9 mouse cellular contexts compared by ENCODE assay signal in the genomic region with DNA sequence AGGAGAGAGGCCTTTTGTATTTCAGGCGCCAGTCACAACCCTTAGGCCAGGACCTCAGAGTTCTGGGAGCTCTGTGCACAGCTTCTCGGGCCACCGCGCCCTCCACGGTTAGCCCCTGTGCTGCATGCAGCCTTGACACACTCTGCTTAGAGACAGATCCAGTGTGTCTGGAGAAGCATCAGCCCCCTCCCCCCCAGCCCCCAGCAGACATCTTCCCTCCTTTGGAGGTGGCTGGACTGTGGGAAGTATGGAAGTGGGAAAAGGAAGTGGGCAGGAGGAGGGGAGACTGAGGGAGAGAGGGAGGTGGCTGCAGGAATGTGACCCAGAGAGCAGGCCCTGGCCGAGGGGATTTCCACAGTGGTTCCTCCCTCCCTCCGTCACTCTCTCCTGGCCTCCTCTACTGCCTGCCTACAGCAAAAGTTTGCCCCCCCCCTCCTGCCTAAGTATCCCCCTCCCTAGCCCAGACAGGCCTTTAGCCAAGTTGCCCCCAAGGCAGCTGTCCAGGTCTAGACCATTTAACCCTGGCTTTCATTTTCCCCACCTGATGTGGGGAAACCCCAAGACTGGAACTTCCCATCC. TPM values are rescaled to one million over a fixed set of nuclear protein-coding genes. Genes with fewer than 3 reads are reported as not detected.
A peak's percentile ranks its signal among the peaks of the same experiment; 100 is the strongest.
DNase-seq lines count a peak whose midpoint lies in the region; ATAC-seq and TF ChIP-seq lines count a peak whose summit lies in the region.
"Had no signal": no experiment of that assay in that cellular context is flagged by ENCODE, and none has a peak within 500 bp of the region (broad histone marks: within the 10 kb centered on the region; RNA-seq: fewer than 3 reads in every experiment).

No protein-coding gene starts in this region.

- H3K4me3 ChIP-seq in gastrocnemius, adult 2 months: peak overlapping the region; percentile 72
- H3K4me3 ChIP-seq in midbrain, embryonic 13.5 days (replicated peaks): no peak overlapping the region
- H3K4me3 ChIP-seq in midbrain, embryonic 16.5 days (ENCODE audit: low read depth, low read length): no peak overlapping the region
- H3K4me3 ChIP-seq in limb, embryonic 13.5 days: peak overlapping the region; percentile 69; the same call in 1 of the 2 replicates

- peaks cover 12% of the 10 kb centered on the region for H3K27me3 ChIP-seq in midbrain, embryonic 13.5 days
- no peaks in the 10 kb centered on the region; the same call in 1 of the 2 replicates for H3K27me3 ChIP-seq in midbrain, embryonic 16.5 days (ENCODE audit: control insufficient read depth, insufficient read depth, low read depth, low read length)
- peaks cover 25% of the 10 kb centered on the region for H3K27me3 ChIP-seq in limb, embryonic 13.5 days

- no peak for ATAC-seq in midbrain, embryonic 13.5 days
- no peak for ATAC-seq in midbrain, embryonic 16.5 days
- ATAC-seq in limb, embryonic 13.5 days (ENCODE audit: low FRiP score, low read depth): no peak

- no peak for TF ChIP-seq CTCF in gastrocnemius, adult 2 months (IDR thresholded peaks at IDR 0.05)

- H3K9me3 ChIP-seq in midbrain, embryonic 13.5 days: no peaks in the 10 kb centered on the region
- H3K9me3 ChIP-seq in midbrain, embryonic 16.5 days (replicated peaks; ENCODE audit: control insufficient read depth, low read length, poor library complexity, severe bottlenecking): no peaks in the 10 kb centered on the region
- no peaks in the 10 kb centered on the region for H3K9me3 ChIP-seq in limb, embryonic 13.5 days

- intact Hi-C loops in gastrocnemius, adult 2 months (cut with DNase I): no loop called here

- peaks cover 22% of the 10 kb centered on the region for H3K4me1 ChIP-seq in midbrain, embryonic 13.5 days (replicated peaks)
- peaks cover 10% of the 10 kb centered on the region for H3K4me1 ChIP-seq in midbrain, embryonic 16.5 days (ENCODE audit: control insufficient read depth, insufficient read depth, low read length)
- H3K4me1 ChIP-seq in limb, embryonic 13.5 days: peaks cover 19% of the 10 kb centered on the region

- H3K4me2 ChIP-seq in midbrain, embryonic 13.5 days (replicated peaks): no peak overlapping the region
- no peak overlapping the region for H3K4me2 ChIP-seq in midbrain, embryonic 16.5 days (ENCODE audit: low read length)
- H3K4me2 ChIP-seq in limb, embryonic 13.5 days (replicated peaks): peak overlapping the region; percentile 96; the same call in 1 of the 2 replicates

- no peaks in the 10 kb centered on the region for H3K36me3 ChIP-seq in midbrain, embryonic 13.5 days
- H3K36me3 ChIP-seq in midbrain, embryonic 16.5 days (ENCODE audit: control insufficient read depth, insufficient read depth, low read length): no peaks in the 10 kb centered on the region
- H3K36me3 ChIP-seq in limb, embryonic 13.5 days: no peaks in the 10 kb centered on the region

- DNase-seq in gastrocnemius, adult 2 months: no peak
- no peak for DNase-seq in gastrocnemius, postnatal 10 days
- DNase-seq in thymus, postnatal 36 days: peak; percentile 53 to 63
- no peak for DNase-seq in retina, embryonic 14.5 days (ENCODE audit: low spot score)
- no peak for DNase-seq in layer of hippocampus, adult 9-11 months

- whole genome bisulfite sequencing in midbrain, embryonic 13.5 days: 65% methylated on average over 7 of the region's 7 CpGs
- WGBS in midbrain, embryonic 16.5 days: 67% methylated on average over 5 of the region's 7 CpGs
- WGBS in limb, embryonic 13.5 days: 67% methylated on average over 7 of the region's 7 CpGs

- H3K27ac ChIP-seq in gastrocnemius, adult 2 months: no peak overlapping the region
- no peak overlapping the region for H3K27ac ChIP-seq in midbrain, embryonic 13.5 days
- H3K27ac ChIP-seq in midbrain, embryonic 16.5 days (ENCODE audit: low read length): no peak overlapping the region
- no peak overlapping the region for H3K27ac ChIP-seq in limb, embryonic 13.5 days

- H3K9ac ChIP-seq in midbrain, embryonic 13.5 days (replicated peaks): peak overlapping the region; percentile 76; the same call in 1 of the 2 replicates
- H3K9ac ChIP-seq in midbrain, embryonic 16.5 days (ENCODE audit: low read depth, low read length): no peak overlapping the region
- no peak overlapping the region for H3K9ac ChIP-seq in limb, embryonic 13.5 days

RNA-seq across cellular contexts. Expression of a gene that starts 1.8 kb away (rescaled TPM):
- total RNA-seq in gastrocnemius, adult 2 months (2021): under 1 TPM; 0.36 to 0.43 TPM
- total RNA-seq in gastrocnemius, postnatal 10 days (2021): 1 to 10 TPM; 1.3 to 2.3 TPM
- 5.2 and 7.1 TPM in 2 replicates for polyA plus RNA-seq in midbrain, embryonic 13.5 days (2015; fragmentation: Nextera tagmentation; extraction: Ambion mirVana)
- polyA plus RNA-seq in midbrain, embryonic 16.5 days (2015; fragmentation: Nextera tagmentation; extraction: Ambion mirVana): 3.6 and 3.7 TPM in 2 replicates
- 6.2 and 6.3 TPM in 2 replicates for polyA plus RNA-seq in limb, embryonic 13.5 days (2015; fragmentation: Nextera tagmentation; extraction: Ambion mirVana)

RNA-seq across cellular contexts. Expression of a gene that starts 6.3 kb away (rescaled TPM):
- 10 to 100 TPM; 16.0 to 17.3 TPM for total RNA-seq in gastrocnemius, adult 2 months (2021)
- total RNA-seq in gastrocnemius, postnatal 10 days (2021): 10 to 100 TPM; 29.9 to 39.3 TPM
- polyA plus RNA-seq in midbrain, embryonic 13.5 days (2015; fragmentation: Nextera tagmentation; extraction: Ambion mirVana): 89.2 and 95.3 TPM in 2 replicates
- 76.0 and 79.6 TPM in 2 replicates for polyA plus RNA-seq in midbrain, embryonic 16.5 days (2015; fragmentation: Nextera tagmentation; extraction: Ambion mirVana)
- polyA plus RNA-seq in limb, embryonic 13.5 days (2015; fragmentation: Nextera tagmentation; extraction: Ambion mirVana): 114 and 127 TPM in 2 replicates

RNA-seq across cellular contexts. Expression of a gene that starts 7.9 kb away (rescaled TPM):
- not detected for total RNA-seq in gastrocnemius, adult 2 months (2021)
- total RNA-seq in gastrocnemius, postnatal 10 days (2021): under 1 TPM; 0.09 to 0.36 TPM
- 23.5 and 25.5 TPM in 2 replicates for polyA plus RNA-seq in midbrain, embryonic 13.5 days (2015; fragmentation: Nextera tagmentation; extraction: Ambion mirVana)
- polyA plus RNA-seq in midbrain, embryonic 16.5 days (2015; fragmentation: Nextera tagmentation; extraction: Ambion mirVana): 31.0 and 32.5 TPM in 2 replicates
- polyA plus RNA-seq in limb, embryonic 13.5 days (2015; fragmentation: Nextera tagmentation; extraction: Ambion mirVana): 10.0 and 10.5 TPM in 2 replicates

RNA-seq across cellular contexts. Expression of a gene that starts 15.7 kb away (rescaled TPM):
- total RNA-seq in gastrocnemius, adult 2 months (2021): 1,000 to 10,000 TPM; 1,106 to 1,162 TPM
- total RNA-seq in gastrocnemius, postnatal 10 days (2021): 100 to 1,000 TPM; 900 to 909 TPM
- 1,587 and 1,677 TPM in 2 replicates for polyA plus RNA-seq in midbrain, embryonic 13.5 days (2015; fragmentation: Nextera tagmentation; extraction: Ambion mirVana)
- polyA plus RNA-seq in midbrain, embryonic 16.5 days (2015; fragmentation: Nextera tagmentation; extraction: Ambion mirVana): 1,403 and 1,446 TPM in 2 replicates
- 1,635 and 1,682 TPM in 2 replicates for polyA plus RNA-seq in limb, embryonic 13.5 days (2015; fragmentation: Nextera tagmentation; extraction: Ambion mirVana)

RNA-seq across cellular contexts. Expression of a gene that starts 34.1 kb away (rescaled TPM):
- total RNA-seq in gastrocnemius, adult 2 months (2021): not detected
- total RNA-seq in gastrocnemius, postnatal 10 days (2021): not detected
- 2.6 and 2.7 TPM in 2 replicates for polyA plus RNA-seq in midbrain, embryonic 13.5 days (2015; fragmentation: Nextera tagmentation; extraction: Ambion mirVana)
- 4.3 and 5.0 TPM in 2 replicates for polyA plus RNA-seq in midbrain, embryonic 16.5 days (2015; fragmentation: Nextera tagmentation; extraction: Ambion mirVana)
- polyA plus RNA-seq in limb, embryonic 13.5 days (2015; fragmentation: Nextera tagmentation; extraction: Ambion mirVana): 0.80 and 1.0 TPM in 2 replicates
- total RNA-seq: heart, postnatal 10 days had no signal

Comparison
In these comparisons a context has a peak if more than half of its experiments do, and no peak if none do; other contexts are left out.
1. DNase-seq: peak in thymus, postnatal 36 days (2 of 2); none in gastrocnemius, adult 2 months (single experiment), gastrocnemius, postnatal 10 days (single experiment), retina, embryonic 14.5 days (single experiment) and layer of hippocampus, adult 9-11 months (single experiment).
2. H3K4me3 ChIP-seq: peak in gastrocnemius, adult 2 months (single experiment) and limb, embryonic 13.5 days (single experiment); none in midbrain, embryonic 13.5 days (single experiment) and midbrain, embryonic 16.5 days (single experiment).